Mouse (Mus musculus): ENCODE measurements around the gene Txnrd3.

GRCm38 (mm10) chr6:89718051-89718450 is 74.3 kb downstream of the Txnrd3 start:
- TF ChIP-seq POLR2A (IDR thresholded peaks at IDR 0.05; ENCODE audit: low read depth, low read length) (no peak), BHLHE40 (IDR thresholded peaks at IDR 0.05; ENCODE audit: low read depth, low read length) (no peak), JUND (conservative IDR thresholded peaks at IDR 0.05; ENCODE audit: low read depth, low read length) (no peak), CTCF (conservative IDR thresholded peaks at IDR 0.05 in 1 of 2, IDR thresholded peaks at IDR 0.05 in 1 of 2; ENCODE audit: low read depth in 2 of 2, low read length in 2 of 2) (no peak), SIN3A (IDR thresholded peaks at IDR 0.05; ENCODE audit: low read length) (no peak), POLR2AphosphoS2 (IDR thresholded peaks at IDR 0.05; ENCODE audit: low read depth, low read length) (no peak), ELF1 (IDR thresholded peaks at IDR 0.05; ENCODE audit: low read depth, low read length) (no peak), MEF2A (IDR thresholded peaks at IDR 0.05; ENCODE audit: borderline replicate concordance, low read depth, low read length) (no peak), USF1 (IDR thresholded peaks at IDR 0.05; ENCODE audit: low read depth, low read length) (no peak)

All from CH12.LX (cell line).